Mouse (Mus musculus): ENCODE measurements around the gene Tmem222. TPM values are rescaled to one million over a fixed set of nuclear protein-coding genes. Genes with fewer than 3 reads are reported as not detected.

The Tmem222 gene
- polyA plus RNA-seq (2012), result 4.2 and 5.3 TPM in 2 replicates

- Histone ChIP-seq H3K27me3 (ENCODE audit: control insufficient read depth) (no peaks in the 10 kb centered on the region), H3K4me1 (ENCODE audit: control insufficient read depth) (peaks cover 42% of the 10 kb centered on the region), H3K36me3 (ENCODE audit: control insufficient read depth) (peaks cover 33% of the 10 kb centered on the region), H3K9me3 (ENCODE audit: control insufficient read depth, low read length) (no peaks in the 10 kb centered on the region), H3K4me3 (replicated peaks) (peak within 1 kb of the TSS; percentile 74)
- peak; percentile 62 for TF ChIP-seq GATA1 (IDR thresholded peaks at IDR 0.05; ENCODE audit: low read length)
- TF ChIP-seq TAL1 (IDR thresholded peaks at IDR 0.05; ENCODE audit: low read length), result no peak
Observed at GRCm38 (mm10) chr4:133277104-133278026, at the start of gene Tmem222. Tmem222 (minus strand) TSS chr4:133277792.

GRCm38 (mm10) chr4:133319667-133320066, 42.1 kb upstream of the Tmem222 start:
- Histone ChIP-seq H3K4me3 (replicated peaks) (no peak overlapping the region), H3K4me1 (ENCODE audit: control insufficient read depth) (no peaks in the 10 kb centered on the region), H3K27me3 (ENCODE audit: control insufficient read depth) (no peaks in the 10 kb centered on the region), H3K36me3 (ENCODE audit: control insufficient read depth) (peaks cover 24% of the 10 kb centered on the region), H3K9me3 (ENCODE audit: control insufficient read depth, low read length) (no peaks in the 10 kb centered on the region)
- TF ChIP-seq GATA1 (IDR thresholded peaks at IDR 0.05; ENCODE audit: low read length), result no peak
- no peak for TF ChIP-seq TAL1 (IDR thresholded peaks at IDR 0.05; ENCODE audit: low read length)

- TF ChIP-seq GATA1 (IDR thresholded peaks at IDR 0.05; ENCODE audit: low read length), result no peak
- no peak for TF ChIP-seq TAL1 (IDR thresholded peaks at IDR 0.05; ENCODE audit: low read length)
- Histone ChIP-seq H3K36me3 (ENCODE audit: control insufficient read depth) (peaks cover 30% of the 10 kb centered on the region), H3K4me1 (ENCODE audit: control insufficient read depth) (no peaks in the 10 kb centered on the region; the same call in 1 of the 2 replicates)
Observed at GRCm38 (mm10) chr4:133315991-133316390, 38.4 kb upstream of the Tmem222 start.

GRCm38 (mm10) chr4:133314896-133315295, 37.3 kb upstream of the Tmem222 start:
- Histone ChIP-seq H3K4me3 (replicated peaks) (no peak overlapping the region), H3K36me3 (ENCODE audit: control insufficient read depth) (peaks cover 27% of the 10 kb centered on the region), H3K9me3 (ENCODE audit: control insufficient read depth, low read length) (no peaks in the 10 kb centered on the region), H3K4me1 (ENCODE audit: control insufficient read depth) (no peaks in the 10 kb centered on the region; the same call in 1 of the 2 replicates), H3K27me3 (ENCODE audit: control insufficient read depth) (no peaks in the 10 kb centered on the region)
- TF ChIP-seq TAL1 (IDR thresholded peaks at IDR 0.05; ENCODE audit: low read length) (no peak), GATA1 (IDR thresholded peaks at IDR 0.05; ENCODE audit: low read length) (no peak)

More at GRCm38 (mm10) chr4:133315991-133316390, 38.4 kb upstream of the Tmem222 start:
- Histone ChIP-seq H3K4me3 (replicated peaks) (no peak overlapping the region), H3K27me3 (ENCODE audit: control insufficient read depth) (no peaks in the 10 kb centered on the region), H3K9me3 (ENCODE audit: control insufficient read depth, low read length) (no peaks in the 10 kb centered on the region)

GRCm38 (mm10) chr4:133309948-133310347, 32.4 kb upstream of the Tmem222 start:
- H3K27me3 ChIP-seq (ENCODE audit: control insufficient read depth), result no peaks in the 10 kb centered on the region
- TF ChIP-seq TAL1 (IDR thresholded peaks at IDR 0.05; ENCODE audit: low read length), result no peak
- TF ChIP-seq GATA1 (IDR thresholded peaks at IDR 0.05; ENCODE audit: low read length), result no peak
- peaks cover 45% of the 10 kb centered on the region for H3K36me3 ChIP-seq (ENCODE audit: control insufficient read depth)
- no peaks in the 10 kb centered on the region; the same call in 1 of the 2 replicates for H3K4me1 ChIP-seq (ENCODE audit: control insufficient read depth)
- H3K9me3 ChIP-seq (ENCODE audit: control insufficient read depth, low read length), result no peaks in the 10 kb centered on the region
- H3K4me3 ChIP-seq (replicated peaks), result no peak overlapping the region

- Histone ChIP-seq H3K4me1 (ENCODE audit: control insufficient read depth) (no peaks in the 10 kb centered on the region), H3K27me3 (ENCODE audit: control insufficient read depth) (no peaks in the 10 kb centered on the region), H3K9me3 (ENCODE audit: control insufficient read depth, low read length) (no peaks in the 10 kb centered on the region), H3K36me3 (ENCODE audit: control insufficient read depth) (peaks cover 50% of the 10 kb centered on the region), H3K4me3 (replicated peaks) (no peak overlapping the region)
- TF ChIP-seq TAL1 (IDR thresholded peaks at IDR 0.05; ENCODE audit: low read length) (no peak), GATA1 (IDR thresholded peaks at IDR 0.05; ENCODE audit: low read length) (no peak)
Observed at GRCm38 (mm10) chr4:133307331-133307730, 29.7 kb upstream of the Tmem222 start.

- TF ChIP-seq GATA1 (IDR thresholded peaks at IDR 0.05; ENCODE audit: low read length), result no peak
- no peak for TF ChIP-seq TAL1 (IDR thresholded peaks at IDR 0.05; ENCODE audit: low read length)
- Histone ChIP-seq H3K4me1 (ENCODE audit: control insufficient read depth) (peaks cover 2% of the 10 kb centered on the region; the same call in 1 of the 2 replicates), H3K36me3 (ENCODE audit: control insufficient read depth) (peaks cover 65% of the 10 kb centered on the region), H3K4me3 (replicated peaks) (no peak overlapping the region), H3K9me3 (ENCODE audit: control insufficient read depth, low read length) (no peaks in the 10 kb centered on the region), H3K27me3 (ENCODE audit: control insufficient read depth) (no peaks in the 10 kb centered on the region)
Observed at GRCm38 (mm10) chr4:133305825-133306224, 28.2 kb upstream of the Tmem222 start.

- peaks cover 76% of the 10 kb centered on the region for H3K36me3 ChIP-seq (ENCODE audit: control insufficient read depth)
- H3K27me3 ChIP-seq (ENCODE audit: control insufficient read depth), result no peaks in the 10 kb centered on the region
- no peak overlapping the region for H3K4me3 ChIP-seq (replicated peaks)
- H3K9me3 ChIP-seq (ENCODE audit: control insufficient read depth, low read length), result no peaks in the 10 kb centered on the region
- peaks cover 2% of the 10 kb centered on the region; the same call in 1 of the 2 replicates for H3K4me1 ChIP-seq (ENCODE audit: control insufficient read depth)
- TF ChIP-seq GATA1 (IDR thresholded peaks at IDR 0.05; ENCODE audit: low read length), result no peak
- no peak for TF ChIP-seq TAL1 (IDR thresholded peaks at IDR 0.05; ENCODE audit: low read length)
Observed at GRCm38 (mm10) chr4:133304770-133305169, 27.2 kb upstream of the Tmem222 start.

- Histone ChIP-seq H3K4me3 (replicated peaks) (no peak overlapping the region), H3K4me1 (ENCODE audit: control insufficient read depth) (peaks cover 2% of the 10 kb centered on the region; the same call in 1 of the 2 replicates), H3K9me3 (ENCODE audit: control insufficient read depth, low read length) (no peaks in the 10 kb centered on the region), H3K36me3 (ENCODE audit: control insufficient read depth) (peaks cover 86% of the 10 kb centered on the region), H3K27me3 (ENCODE audit: control insufficient read depth) (no peaks in the 10 kb centered on the region)
- TF ChIP-seq TAL1 (IDR thresholded peaks at IDR 0.05; ENCODE audit: low read length) (no peak), GATA1 (IDR thresholded peaks at IDR 0.05; ENCODE audit: low read length) (no peak)
Observed at GRCm38 (mm10) chr4:133302668-133303067, 25.1 kb upstream of the Tmem222 start.

Data from erythroblast, embryonic 14.5 days (primary cell).